Mouse (Mus musculus): ENCODE results near the gene Vps33a. TPM values are rescaled to one million over a fixed set of nuclear protein-coding genes. Genes with fewer than 3 reads are reported as not detected.

The Vps33a gene
- total RNA-seq (2021), result 10 to 100 TPM; 80.6 to 82.4 TPM

DNA sequence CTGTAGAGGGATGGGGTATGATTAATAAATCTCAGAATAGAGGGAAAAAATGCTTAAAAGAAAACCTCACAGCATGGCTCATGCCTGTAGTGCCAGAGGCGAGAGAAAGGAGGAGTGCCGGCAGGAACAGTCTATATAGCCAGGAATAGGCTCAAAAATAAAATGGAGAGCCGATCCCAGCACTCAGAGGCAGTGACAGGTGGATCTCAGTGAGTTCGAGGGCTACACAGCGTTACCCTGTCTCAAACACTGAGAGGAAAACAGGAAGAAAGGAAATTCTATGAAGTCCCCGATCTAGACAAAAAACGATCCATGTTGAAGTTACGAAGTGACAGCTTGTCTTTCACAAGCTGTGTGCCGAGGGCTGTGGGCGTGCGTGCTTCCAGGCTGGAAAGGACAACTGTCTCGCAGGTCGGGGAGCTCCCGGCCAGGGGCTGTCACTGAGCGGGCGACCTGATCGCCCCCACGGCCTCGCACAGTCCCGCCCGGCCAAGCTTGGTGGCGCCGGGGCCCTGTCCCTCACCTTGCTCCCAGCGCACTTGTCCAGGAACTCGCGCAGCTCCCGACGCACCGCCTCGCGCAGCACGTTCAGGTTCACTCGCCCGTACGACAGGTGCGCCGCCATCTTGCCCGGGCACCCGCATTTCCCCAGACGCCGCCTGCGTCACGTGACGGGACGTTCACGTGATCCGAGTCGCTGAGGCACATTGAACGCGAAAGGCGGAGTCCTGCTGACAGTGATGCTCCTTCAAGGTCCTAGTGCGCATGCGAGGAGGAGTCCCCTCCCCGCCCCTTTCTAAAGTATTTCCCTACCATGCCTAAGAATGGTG lies at the start of gene Vps33a:
TSS of gene Vps33a (minus strand) at position 682 of the 830 bp plus-strand sequence.
- DNase-seq (ENCODE audit: extremely low spot score in 1 of 2, low spot score in 1 of 2), result peak; percentile 95 to 96

DNA sequence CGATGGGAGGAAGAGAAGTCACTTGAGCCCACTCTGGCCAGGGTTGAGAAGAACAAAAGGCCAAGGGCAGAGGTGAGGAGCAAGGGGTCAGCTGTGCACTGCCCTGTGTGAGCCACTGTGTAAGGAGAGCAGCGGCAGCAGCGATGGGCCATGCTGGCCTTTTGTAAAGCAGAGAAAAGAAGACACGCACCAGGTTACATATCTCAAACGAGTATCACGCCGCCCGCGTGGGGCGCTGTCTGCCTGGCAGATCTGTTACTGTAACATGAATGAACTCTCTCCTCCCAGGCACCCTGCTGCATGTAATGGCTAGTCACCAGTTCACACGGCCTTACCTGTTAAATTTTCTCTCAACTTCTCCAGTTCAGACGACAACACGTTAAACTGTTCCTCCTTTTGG lies 49.6 kb upstream of the Vps33a start:
- DNase-seq (ENCODE audit: extremely low spot score in 1 of 2, low spot score in 1 of 2), result no peak

DNA sequence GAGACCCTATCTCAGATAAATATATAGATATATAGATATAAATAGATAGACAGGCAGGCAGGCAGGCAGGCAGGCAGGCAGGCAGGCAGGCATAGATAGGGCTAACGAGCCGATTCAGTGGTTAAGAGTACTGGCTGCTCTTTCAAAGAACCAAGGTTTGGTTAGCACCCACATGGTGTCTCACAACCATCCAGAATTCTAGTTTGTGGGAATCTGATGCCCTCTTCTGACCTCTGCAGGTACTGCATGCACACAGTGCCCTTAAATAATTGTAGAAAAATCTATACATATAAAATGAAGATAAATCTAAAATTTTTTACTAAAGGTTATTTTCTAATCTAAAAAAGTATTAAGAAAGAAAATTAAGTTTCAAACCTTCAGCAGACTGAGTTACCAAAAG lies 45.7 kb upstream of the Vps33a start:
- DNase-seq (ENCODE audit: extremely low spot score in 1 of 2, low spot score in 1 of 2), result peak in 1 of 2 experiments; percentile 42

DNA sequence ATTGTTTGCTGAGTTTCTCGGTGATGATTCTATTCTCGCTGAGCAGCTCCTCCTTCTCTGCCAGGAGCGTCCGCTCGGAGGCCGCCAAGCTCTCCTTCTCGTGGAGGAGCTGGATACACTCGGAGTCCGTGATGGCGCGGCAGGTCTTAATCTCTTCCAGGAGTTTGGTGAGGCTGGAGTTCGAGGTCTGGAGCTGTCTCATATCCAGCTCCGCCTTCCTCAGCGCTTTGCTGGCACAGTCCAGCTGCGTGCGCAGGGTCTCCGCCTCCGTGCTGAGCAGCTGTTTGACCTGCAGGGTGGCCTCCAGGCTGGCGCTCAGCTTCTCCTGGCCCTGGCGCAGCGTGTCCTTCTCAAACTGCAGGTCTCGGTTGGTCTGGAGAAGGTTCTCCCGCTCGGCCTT lies 41.4 kb upstream of the Vps33a start:
- no peak for DNase-seq (ENCODE audit: extremely low spot score in 1 of 2, low spot score in 1 of 2)

DNA sequence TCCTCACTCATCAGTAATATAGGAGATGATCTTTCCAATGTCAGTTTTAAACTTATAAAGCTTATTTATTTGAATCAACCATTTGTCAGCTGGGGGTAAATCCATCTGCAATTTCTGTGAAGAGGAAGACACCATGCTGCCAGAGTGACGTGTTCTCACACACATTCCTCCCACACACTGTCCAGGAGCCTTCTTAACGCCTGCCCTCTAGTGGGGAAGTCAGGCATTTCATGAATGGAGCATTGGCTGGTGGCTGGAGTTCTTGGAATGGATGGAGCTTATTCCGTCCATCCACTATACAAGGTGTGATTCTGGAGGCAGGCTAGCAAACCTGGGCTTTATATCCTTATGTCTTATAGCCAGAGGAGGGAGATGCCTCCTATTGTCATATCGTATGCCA lies 37.0 kb upstream of the Vps33a start:
- DNase-seq (ENCODE audit: extremely low spot score in 1 of 2, low spot score in 1 of 2), result peak; percentile 80 to 90

DNA sequence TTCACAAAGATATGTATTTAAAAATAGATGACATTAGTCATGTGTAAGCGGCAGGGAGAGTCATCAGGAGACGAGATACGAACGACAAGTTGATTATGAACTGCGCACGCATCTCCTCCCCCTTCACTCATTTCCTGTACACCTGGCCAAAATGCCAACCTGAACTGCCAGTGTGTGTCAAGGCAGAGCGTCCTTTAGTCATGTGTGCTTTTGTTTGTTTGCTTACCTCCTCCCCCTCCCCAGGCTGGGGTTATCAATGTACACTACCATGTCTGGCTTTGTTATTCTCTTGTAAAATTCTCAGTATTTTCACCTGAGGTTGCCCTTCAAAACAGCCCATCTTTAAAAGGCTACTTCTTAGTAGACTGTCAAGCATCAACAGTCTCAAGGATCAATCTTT lies 36.6 kb upstream of the Vps33a start:
- no peak for DNase-seq (ENCODE audit: extremely low spot score in 1 of 2, low spot score in 1 of 2)

DNA sequence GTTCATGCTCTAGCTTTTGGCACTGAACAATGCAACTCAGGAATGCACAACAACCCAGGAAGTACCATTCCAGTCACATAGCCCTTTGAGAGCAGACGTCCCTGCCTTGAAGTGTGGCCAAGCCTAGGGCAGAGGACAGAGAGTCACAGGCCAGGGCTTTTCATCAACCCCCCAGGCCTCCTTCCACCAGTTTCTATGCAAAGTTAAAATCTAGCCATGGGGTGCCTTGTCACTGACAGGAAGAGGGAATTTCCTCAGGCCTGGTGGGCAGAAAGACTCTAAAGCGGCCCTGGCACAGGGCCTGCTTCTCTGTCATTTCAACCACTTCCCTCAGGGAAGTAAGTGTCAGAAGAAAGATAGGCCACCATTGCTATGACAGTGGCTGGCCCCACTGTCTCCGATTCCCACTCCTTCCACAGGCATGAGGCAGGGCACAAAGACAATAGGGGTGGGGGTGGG lies 34.4 kb upstream of the Vps33a start:
- DNase-seq (ENCODE audit: extremely low spot score in 1 of 2, low spot score in 1 of 2), result no peak

DNA sequence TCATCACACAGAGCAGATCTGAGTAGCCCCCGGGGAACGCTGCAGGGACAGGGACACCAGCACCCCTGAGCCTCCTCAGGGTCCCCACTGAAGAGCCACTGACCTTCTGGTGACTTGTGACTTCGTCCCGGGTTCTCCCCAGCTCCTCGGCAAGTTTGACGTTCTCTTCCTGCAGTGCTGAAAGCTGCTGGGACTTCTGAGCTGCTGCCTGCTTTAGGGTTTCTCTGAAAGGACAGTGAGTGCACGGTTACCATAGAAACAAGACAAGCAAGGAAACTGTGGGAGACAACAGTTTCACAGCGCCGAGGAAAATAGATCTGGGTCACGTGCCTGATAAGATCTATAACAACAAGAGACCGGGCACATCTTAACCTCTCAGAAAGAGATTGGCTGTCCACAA lies 30.7 kb upstream of the Vps33a start:
- no peak for DNase-seq (ENCODE audit: extremely low spot score in 1 of 2, low spot score in 1 of 2)

DNA sequence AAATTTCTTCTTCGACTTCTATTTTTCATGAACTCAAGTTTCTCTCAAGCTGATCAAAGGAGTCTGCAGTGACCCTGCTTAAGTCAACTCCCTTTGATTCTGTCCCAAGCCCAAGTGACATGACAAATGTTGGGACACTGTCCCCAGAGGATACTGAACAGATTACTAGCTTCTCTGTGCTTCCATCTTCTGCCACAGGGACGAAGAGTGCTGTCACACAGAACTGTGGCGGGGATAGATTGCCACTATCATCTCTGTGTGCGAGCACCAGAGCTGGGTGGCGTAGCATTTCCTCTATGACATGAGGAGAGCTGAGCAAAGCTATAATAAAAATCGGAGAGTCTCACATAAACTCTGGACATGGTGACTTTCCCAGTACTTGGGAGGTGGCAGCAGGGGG lies 29.3 kb upstream of the Vps33a start:
- no peak for DNase-seq (ENCODE audit: extremely low spot score in 1 of 2, low spot score in 1 of 2)

DNA sequence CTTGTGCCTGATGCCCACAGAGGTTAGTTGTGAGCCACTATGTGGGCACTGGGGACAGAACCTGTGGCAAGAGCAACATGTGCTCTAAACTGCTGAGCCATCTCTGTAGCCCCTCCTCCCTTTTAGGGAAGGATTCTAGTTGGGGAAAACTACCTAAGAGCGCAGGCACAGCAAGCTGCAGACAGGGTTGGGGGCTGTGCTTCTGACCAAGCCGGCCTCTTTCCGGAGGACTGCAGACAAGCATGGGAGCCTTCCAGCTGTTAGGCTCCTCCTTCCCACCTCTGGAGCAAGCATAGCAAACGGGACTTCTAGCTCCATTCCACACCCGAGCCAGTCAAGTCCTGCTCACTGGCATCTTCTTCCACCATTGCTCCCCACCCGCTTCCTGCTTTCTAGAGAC lies 26.5 kb upstream of the Vps33a start:
- no peak for DNase-seq (ENCODE audit: extremely low spot score in 1 of 2, low spot score in 1 of 2)

DNA sequence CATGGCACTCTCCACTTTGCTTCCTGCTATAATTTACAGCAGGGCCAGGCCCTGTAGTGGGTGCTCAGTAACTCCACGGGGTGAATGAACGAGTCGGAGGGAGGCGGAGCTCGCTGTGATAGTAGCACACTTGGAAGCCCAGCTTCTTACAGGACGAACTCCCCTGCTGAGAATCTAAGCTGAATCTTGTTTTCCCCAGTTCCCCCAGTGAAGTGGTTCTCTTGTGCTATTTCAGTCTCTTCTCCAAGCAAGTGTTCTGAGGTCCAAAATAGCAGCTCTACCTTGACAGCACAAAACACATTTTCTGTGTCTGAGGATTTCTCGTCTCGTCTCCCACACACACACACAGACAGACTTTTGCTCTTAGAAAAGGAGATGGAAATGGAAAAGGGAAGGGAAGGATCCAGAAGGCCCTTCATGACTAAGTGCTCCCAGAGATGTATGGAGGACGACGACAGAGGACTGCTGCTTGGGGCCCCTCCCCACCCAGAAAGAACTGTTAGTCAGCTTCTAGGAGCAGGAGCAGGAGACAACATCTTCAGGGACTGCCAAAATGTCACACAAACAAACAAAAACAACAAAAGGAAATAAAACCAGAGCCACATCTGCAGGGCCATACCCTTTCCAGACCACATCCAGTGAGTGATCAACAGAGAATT lies 20.9 kb upstream of the Vps33a start:
- no peak for DNase-seq (ENCODE audit: extremely low spot score in 1 of 2, low spot score in 1 of 2)

DNA sequence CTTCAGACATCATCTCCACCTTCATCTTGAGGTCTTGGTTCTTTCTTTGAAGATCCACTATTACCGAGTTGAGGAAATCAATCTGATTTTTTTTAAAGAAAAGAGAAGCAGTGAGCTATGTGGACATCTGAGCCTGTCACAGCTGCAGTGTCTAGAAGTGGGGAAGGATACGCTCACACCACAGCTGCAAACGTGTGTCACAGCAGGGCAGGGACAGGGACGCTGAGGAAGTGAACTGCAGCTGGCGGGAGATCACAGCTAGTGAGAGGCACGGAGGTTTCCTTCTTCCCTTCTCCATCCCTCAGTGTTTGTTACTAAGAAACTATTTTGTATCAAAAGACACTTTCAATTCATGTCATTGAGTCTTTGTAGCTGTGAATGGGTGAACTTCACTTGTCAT lies 7.2 kb upstream of the Vps33a start:
- no peak for DNase-seq (ENCODE audit: extremely low spot score in 1 of 2, low spot score in 1 of 2)

DNA sequence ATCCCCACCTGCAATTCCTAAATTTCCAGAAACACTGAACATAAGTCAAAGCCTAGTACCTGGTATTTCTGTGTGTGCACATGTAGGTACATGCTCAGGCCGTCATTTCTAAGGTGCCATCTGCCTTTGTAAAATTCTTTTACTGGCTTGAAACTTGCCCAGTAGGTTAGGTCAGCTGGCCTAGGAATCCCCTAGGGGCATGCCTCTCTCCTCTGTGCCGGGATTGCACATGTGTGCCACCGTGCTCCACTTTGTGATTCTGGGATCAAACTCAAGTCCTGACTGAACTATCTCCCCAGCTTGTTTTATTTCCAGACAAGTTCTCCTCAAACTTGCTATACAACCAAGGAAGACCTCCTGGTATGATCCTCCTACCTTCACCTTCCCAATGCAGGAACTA lies 3.9 kb upstream of the Vps33a start:
- no peak for DNase-seq (ENCODE audit: extremely low spot score in 1 of 2, low spot score in 1 of 2)

DNA sequence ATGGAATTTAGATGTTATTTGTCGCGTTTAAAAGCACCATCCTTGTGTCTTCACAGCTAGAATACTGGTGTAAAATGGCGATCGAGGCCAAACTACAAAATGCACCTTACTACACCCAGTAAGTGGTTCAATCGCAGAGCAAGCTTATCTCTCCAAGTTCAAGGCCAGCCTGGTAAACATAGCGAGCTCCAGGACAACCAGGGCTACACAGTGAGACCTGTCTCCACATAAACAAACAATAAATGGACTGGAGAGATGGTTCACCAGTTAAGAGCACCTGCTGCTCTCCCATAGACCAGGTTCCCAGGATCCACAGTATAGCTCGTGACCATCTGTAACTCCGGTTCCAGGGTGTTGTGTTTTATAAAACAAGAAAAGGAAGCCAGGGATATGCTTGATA lies 524 bp upstream of the Vps33a start:
- no peak for DNase-seq (ENCODE audit: extremely low spot score in 1 of 2, low spot score in 1 of 2)

DNA sequence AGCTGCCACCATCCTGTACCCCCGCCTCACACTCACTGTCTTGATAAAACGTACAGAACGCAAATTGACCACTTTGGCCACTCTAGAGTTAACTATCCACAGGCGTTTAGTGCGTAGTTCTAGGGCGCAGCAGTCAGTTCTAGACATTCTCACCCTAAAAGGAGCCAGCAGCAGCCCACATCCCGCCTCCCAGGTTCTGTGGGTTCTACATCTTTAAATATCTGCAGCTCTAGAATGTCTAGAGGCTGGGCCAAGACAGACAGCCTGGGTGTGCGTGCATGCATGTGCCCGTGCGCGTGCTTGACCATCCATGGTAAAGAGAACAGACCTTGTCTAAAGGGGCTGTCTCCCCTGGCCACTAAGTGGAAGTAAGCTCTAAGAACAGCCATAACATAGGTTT lies 11.7 kb downstream of the Vps33a start:
- DNase-seq (ENCODE audit: extremely low spot score in 1 of 2, low spot score in 1 of 2), result no peak

DNA sequence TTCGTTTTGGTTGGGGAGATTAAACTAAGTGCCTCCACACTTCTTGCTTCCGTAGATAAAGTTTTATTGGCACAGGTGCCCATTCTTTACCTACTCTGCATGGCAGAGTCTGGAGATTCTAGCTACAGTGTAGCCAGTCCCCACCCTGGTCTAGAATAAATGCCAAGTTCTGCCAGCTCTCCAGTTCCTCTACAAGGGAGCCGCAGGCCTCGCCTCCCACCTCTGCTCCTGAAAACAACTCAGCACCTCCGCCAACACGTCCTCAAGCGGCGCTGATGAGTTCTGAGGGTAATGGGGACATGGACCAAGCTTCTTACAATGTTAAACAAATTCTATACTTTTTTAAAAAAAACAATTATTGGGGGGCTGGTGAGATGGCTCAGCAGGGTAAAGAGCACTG lies 13.2 kb downstream of the Vps33a start:
- DNase-seq (ENCODE audit: extremely low spot score in 1 of 2, low spot score in 1 of 2), result no peak

DNA sequence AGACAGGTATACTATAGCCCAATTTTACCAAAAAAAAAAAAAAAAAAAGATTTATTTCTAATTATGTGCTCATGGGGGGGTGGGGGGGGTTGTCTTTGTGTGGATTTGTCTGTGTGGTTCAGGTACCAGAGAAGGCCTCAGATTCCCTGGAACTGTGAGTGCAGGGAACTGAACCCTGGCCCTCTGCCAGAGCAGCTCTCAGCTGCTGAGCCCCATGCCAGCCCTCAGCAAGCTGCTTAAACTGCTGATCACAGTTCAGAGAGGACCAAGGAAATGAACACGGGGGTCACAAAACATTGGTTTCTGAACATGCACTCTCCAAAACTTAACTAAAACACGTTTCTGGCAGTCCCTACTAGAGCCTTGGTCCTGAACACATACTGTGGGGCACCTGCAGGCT lies 16.4 kb downstream of the Vps33a start:
- peak in 1 of 2 experiments; percentile 57 for DNase-seq (ENCODE audit: extremely low spot score in 1 of 2, low spot score in 1 of 2)

DNA sequence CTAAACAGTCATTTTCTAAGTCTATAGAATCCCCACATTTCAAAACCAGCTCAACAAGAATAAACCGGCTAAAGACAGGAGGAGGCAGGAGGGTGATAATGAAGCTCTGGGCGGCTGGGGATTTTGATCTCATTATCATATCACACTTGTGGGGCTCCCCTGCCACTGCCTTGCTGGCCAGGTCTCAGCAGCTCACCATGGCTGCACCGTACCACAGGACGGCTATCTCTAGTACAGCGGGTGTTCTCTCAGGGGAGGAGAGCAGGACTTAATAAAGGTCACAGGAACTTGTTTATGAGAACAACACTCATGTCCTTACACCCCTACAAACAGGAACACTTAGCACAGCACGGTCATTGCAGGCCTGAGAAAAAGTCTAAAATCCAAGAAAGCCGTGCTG lies 17.1 kb downstream of the Vps33a start:
- no peak for DNase-seq (ENCODE audit: extremely low spot score in 1 of 2, low spot score in 1 of 2)

DNA sequence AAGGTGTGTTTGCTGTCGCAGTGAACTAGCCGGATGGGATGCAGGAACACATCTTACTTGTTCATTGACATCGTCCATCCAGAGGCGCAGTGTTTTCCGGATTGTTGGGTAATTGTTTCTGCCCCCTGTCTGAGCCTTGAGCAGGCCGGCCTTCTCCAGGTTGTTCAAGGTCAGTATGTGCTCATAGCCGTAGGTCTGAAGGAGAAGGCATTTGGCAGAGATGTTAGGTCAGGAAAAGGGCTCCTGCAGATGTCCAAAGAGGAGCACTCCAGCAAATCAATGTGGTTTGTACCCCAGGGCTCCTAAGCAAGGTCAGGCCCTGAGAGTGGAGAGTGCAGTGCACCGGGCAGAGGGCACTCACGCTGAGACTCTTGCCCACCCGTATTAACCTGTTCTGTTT lies 39.0 kb downstream of the Vps33a start:
- no peak for DNase-seq (ENCODE audit: extremely low spot score in 1 of 2, low spot score in 1 of 2)

DNA sequence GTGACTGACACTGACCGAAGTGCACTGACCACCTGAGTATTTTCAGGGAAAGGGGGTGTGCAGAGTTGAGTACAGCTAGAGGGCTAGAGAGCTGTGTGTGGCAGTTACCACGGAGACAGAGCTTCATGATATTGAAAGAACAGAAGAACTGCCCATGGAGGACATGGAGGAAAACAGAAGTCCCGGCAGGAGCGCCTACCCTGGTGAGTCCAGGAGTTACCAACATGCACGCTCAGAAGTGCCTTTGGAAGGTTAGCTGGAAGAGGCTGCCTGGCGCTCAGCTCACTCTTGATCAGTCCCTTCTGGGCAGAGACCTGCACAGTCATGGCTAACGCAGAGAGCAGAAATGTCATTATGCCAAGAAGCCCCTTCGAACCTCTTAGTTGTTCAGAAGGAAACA lies 42.8 kb downstream of the Vps33a start:
- DNase-seq (ENCODE audit: extremely low spot score in 1 of 2, low spot score in 1 of 2), result peak in 1 of 2 experiments; percentile 4

DNA sequence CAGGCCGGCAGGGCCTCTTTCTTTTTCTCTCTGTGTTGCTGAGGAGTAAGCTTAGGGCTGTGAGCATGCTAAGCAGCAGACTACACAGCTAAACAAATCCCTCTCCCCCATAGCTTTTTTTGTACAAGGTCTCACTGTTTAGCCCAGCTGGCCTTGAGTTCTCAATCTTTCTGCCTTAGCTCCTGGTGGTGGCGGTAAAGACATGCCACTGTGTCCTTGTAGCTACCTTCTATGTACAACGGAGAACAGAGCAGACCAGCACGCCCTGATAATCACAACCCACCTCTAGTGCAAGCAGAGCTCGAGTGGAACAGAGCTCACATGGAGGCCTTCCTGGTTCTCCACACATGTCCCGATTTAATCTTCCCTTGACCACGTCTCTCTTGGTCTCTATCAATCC lies 44.2 kb downstream of the Vps33a start:
- peak in 1 of 2 experiments; percentile 5 for DNase-seq (ENCODE audit: extremely low spot score in 1 of 2, low spot score in 1 of 2)

DNA sequence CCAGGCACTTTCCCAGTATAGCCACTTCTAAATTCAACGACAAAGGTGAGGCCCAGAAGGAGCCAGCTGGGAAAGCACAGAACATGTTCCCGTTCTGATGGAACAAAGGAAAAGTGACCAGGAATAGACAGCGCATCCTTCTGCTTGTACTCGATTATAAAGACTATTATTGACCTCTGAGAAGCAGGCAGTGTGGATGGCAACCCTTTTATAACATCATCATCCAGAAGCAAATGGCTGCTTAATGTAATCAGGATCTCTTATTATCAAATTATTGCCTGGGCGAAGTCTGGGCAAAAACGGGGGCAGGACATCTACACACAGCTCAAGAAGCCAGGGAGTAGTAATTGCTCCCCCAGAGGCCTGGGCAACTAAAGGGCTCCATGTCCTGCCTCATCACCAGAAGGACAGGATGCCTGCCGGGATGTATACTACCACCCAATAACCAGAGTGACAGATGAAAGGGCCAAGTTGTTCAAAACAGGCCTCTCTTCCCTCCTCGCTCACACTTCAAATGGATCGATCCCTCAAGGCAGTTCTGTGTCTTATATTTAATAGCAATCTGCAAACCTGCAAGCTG lies 46.8 kb downstream of the Vps33a start:
- peak in 1 of 2 experiments; percentile 3 for DNase-seq (ENCODE audit: extremely low spot score in 1 of 2, low spot score in 1 of 2)
